Mouse (Mus musculus): ENCODE measurements around the gene Ddx49.

DNA sequence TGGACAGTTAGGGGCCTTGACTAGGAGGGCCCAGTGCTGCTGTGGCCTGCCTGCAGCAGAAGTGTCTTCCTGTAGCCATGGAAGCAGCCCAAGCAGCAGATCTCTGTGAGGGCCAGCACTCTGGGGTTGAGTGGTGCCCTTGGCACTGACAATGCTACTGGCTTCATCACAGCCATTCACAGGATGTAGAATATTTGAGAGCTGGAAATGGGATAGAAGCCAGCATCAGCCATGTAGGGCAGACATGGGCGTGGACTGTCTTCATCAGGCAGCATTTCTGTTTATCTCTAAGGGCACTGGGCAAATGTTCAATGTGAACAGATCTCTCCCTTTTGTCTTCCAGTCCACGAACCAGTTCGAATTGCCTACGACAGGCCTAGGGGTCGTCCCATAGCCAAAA, 43.7 kb downstream of the Ddx49 start:
- TF ChIP-seq ZC3H11A (IDR thresholded peaks at IDR 0.05; ENCODE audit: borderline replicate concordance, low read depth, low read length) (no peak), HCFC1 (IDR thresholded peaks at IDR 0.05; ENCODE audit: borderline replicate concordance, insufficient read depth, low read length) (no peak), MAFK (IDR thresholded peaks at IDR 0.05; ENCODE audit: insufficient read depth, low read depth, low read length) (no peak), ZNF384 (IDR thresholded peaks at IDR 0.05; ENCODE audit: low read depth, low read length) (no peak)
